Mouse (Mus musculus): ENCODE measurements around the gene Lgr4. TPM values are rescaled to one million over a fixed set of nuclear protein-coding genes. Genes with fewer than 3 reads are reported as not detected.

The Lgr4 gene
- total RNA-seq, 2 experiments from 2014 or later, result 17.3 to 18.8 TPM

GRCm38 (mm10) chr2:109969381-109969780 is 51.9 kb downstream of the Lgr4 start:
- intact Hi-C loops (cut with DNase I; ENCODE audit: low total_unique reads), result no loop called here
- DNase-seq, result no peak

- intact Hi-C loops (cut with DNase I; ENCODE audit: low total_unique reads), result no loop called here
Measured at GRCm38 (mm10) chr2:109969926-109970532, 52.6 kb downstream of the Lgr4 start.

GRCm38 (mm10) chr2:109970744-109971410 is 53.4 kb downstream of the Lgr4 start:
- intact Hi-C loops (cut with DNase I; ENCODE audit: low total_unique reads), result no loop called here
- DNase-seq, result no peak

More at GRCm38 (mm10) chr2:109969926-109970532, 52.6 kb downstream of the Lgr4 start:
- no peak for DNase-seq

GRCm38 (mm10) chr2:109972310-109972709 is 54.9 kb downstream of the Lgr4 start:
- no peak for DNase-seq
- intact Hi-C loops (cut with DNase I; ENCODE audit: low total_unique reads), result no loop called here

- no peak for DNase-seq
Measured at GRCm38 (mm10) chr2:109972922-109973321, 55.5 kb downstream of the Lgr4 start.

GRCm38 (mm10) chr2:109974807-109975206 is 57.4 kb downstream of the Lgr4 start:
- DNase-seq, result no peak
- intact Hi-C loops (cut with DNase I; ENCODE audit: low total_unique reads), result no loop called here

More at GRCm38 (mm10) chr2:109972922-109973321, 55.5 kb downstream of the Lgr4 start:
- intact Hi-C loops (cut with DNase I; ENCODE audit: low total_unique reads), result no loop called here

- intact Hi-C loops (cut with DNase I; ENCODE audit: low total_unique reads), result no loop called here
- no peak for DNase-seq
Measured at GRCm38 (mm10) chr2:109976181-109976580, 58.7 kb downstream of the Lgr4 start.

GRCm38 (mm10) chr2:109977322-109977721 is 59.9 kb downstream of the Lgr4 start:
- no peak for DNase-seq
- intact Hi-C loops (cut with DNase I; ENCODE audit: low total_unique reads), result no loop called here

GRCm38 (mm10) chr2:109979209-109979608 is 61.8 kb downstream of the Lgr4 start:
- DNase-seq, result no peak
- intact Hi-C loops (cut with DNase I; ENCODE audit: low total_unique reads), result no loop called here

GRCm38 (mm10) chr2:109983435-109983834 is 66.0 kb downstream of the Lgr4 start:
- intact Hi-C loops (cut with DNase I; ENCODE audit: low total_unique reads), result no loop called here
- DNase-seq, result no peak

- intact Hi-C loops (cut with DNase I; ENCODE audit: low total_unique reads), result no loop called here
- DNase-seq, result no peak
Measured at GRCm38 (mm10) chr2:109984930-109985329, 67.5 kb downstream of the Lgr4 start.

- DNase-seq, result no peak
- intact Hi-C loops (cut with DNase I; ENCODE audit: low total_unique reads), result no loop called here
Measured at GRCm38 (mm10) chr2:109985560-109985959, 68.1 kb downstream of the Lgr4 start.

- no peak for DNase-seq
- intact Hi-C loops (cut with DNase I; ENCODE audit: low total_unique reads), result no loop called here
Measured at GRCm38 (mm10) chr2:109986036-109986785, 68.8 kb downstream of the Lgr4 start.

- intact Hi-C loops (cut with DNase I; ENCODE audit: low total_unique reads), result no loop called here
- no peak for DNase-seq
Measured at GRCm38 (mm10) chr2:109987946-109988345, 70.5 kb downstream of the Lgr4 start.

GRCm38 (mm10) chr2:109989196-109989595 is 71.7 kb downstream of the Lgr4 start:
- intact Hi-C loops (cut with DNase I; ENCODE audit: low total_unique reads), result no loop called here
- no peak for DNase-seq

GRCm38 (mm10) chr2:109989679-109990473 is 72.4 kb downstream of the Lgr4 start:
- intact Hi-C loops (cut with DNase I; ENCODE audit: low total_unique reads), result loop anchor here (10.0 kb wide), 1 partner anchor 75 kb away; the partner anchor contains the start of gene Lgr4
- no peak for DNase-seq

GRCm38 (mm10) chr2:109991754-109992153 is 74.3 kb downstream of the Lgr4 start:
- DNase-seq, result no peak
- intact Hi-C loops (cut with DNase I; ENCODE audit: low total_unique reads), result loop anchor here (10.0 kb wide), 1 partner anchor 77 kb away; the partner anchor contains the start of gene Lgr4

GRCm38 (mm10) chr2:109992448-109993073 is 75.1 kb downstream of the Lgr4 start:
- intact Hi-C loops (cut with DNase I; ENCODE audit: low total_unique reads), result loop anchor here (10.0 kb wide), 1 partner anchor 78 kb away; the partner anchor contains the start of gene Lgr4
- DNase-seq, result no peak

- no peak for DNase-seq
- intact Hi-C loops (cut with DNase I; ENCODE audit: low total_unique reads), result loop anchor here (10.0 kb wide), 1 partner anchor 79 kb away; the partner anchor contains the start of gene Lgr4
Measured at GRCm38 (mm10) chr2:109993404-109993803, 76.0 kb downstream of the Lgr4 start.
